Mouse (Mus musculus) monocyte, adult 2 months (primary cell): Measurements from ENCODE around the gene Dok4.
"Not testable (repeated sequence)": the region's sequence is repeated elsewhere in the genome, so short reads cannot be mapped to it uniquely, and the experiment has no call there.

ENCODE experiments used
- DNase-seq, 2 experiments: peaks; one replicate each; pipeline ENCODE4 v3.0.0; 2022; ENCODE audit warnings: low spot score in 2 of 2, low read depth in 1 of 2

Dok4 gene

DNA sequence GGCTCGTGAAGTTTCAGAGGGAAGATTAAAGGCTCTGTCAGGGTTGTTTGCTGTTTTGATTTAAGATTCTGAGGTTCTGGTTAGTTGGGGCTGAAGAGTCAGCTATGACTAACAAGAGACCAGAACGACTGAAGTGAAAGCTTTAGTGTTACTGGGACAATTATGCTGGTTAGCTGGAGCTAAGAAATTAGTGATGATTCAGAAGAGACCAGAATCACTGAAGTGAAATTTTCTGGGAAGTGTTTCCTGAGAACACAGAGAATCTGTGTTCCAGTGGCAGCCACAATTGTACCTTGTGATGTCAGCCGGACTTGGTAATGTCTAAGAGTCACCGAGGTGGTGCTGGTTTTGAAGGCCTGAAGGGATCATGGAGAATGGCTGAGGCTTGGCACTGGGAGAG, 4.6 kb upstream of the Dok4 start:
- DNase-seq: no peak

GRCm38 (mm10) chr8:94876820-94877219, 690 bp upstream of the Dok4 start:
- DNase-seq: no peak

- no peak for DNase-seq
Measured at GRCm38 (mm10) chr8:94875871-94876150, 319 bp downstream of the Dok4 start.

GRCm38 (mm10) chr8:94875096-94875870, 847 bp downstream of the Dok4 start:
- no peak for DNase-seq

- peak in 1 of 2 experiments; percentile 40 for DNase-seq
Measured at GRCm38 (mm10) chr8:94874358-94874757, 1.8 kb downstream of the Dok4 start.

DNA sequence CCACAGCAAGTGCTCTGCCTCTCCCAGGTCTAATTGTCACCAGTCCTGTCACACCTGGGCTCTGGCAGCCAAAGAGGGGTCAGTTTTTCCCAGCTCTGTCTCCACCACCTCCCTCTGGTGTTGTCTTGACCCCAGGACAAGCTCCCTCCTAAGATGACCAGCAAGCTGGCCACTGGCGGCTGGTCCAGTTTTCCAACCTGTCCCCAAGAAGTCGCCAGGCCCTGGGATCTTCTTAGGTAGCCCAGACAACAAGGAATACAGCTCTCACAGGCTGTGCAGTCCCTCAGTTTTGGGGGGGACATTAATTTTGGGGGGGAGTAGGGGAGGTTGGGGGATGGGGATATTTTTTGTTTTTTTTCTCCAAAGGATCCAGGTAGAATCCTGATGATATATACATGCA, 3.6 kb downstream of the Dok4 start:
- no peak for DNase-seq

GRCm38 (mm10) chr8:94872156-94872555, 4.0 kb downstream of the Dok4 start:
- no peak for DNase-seq

GRCm38 (mm10) chr8:94871108-94871894, 4.8 kb downstream of the Dok4 start:
- no peak for DNase-seq

DNA sequence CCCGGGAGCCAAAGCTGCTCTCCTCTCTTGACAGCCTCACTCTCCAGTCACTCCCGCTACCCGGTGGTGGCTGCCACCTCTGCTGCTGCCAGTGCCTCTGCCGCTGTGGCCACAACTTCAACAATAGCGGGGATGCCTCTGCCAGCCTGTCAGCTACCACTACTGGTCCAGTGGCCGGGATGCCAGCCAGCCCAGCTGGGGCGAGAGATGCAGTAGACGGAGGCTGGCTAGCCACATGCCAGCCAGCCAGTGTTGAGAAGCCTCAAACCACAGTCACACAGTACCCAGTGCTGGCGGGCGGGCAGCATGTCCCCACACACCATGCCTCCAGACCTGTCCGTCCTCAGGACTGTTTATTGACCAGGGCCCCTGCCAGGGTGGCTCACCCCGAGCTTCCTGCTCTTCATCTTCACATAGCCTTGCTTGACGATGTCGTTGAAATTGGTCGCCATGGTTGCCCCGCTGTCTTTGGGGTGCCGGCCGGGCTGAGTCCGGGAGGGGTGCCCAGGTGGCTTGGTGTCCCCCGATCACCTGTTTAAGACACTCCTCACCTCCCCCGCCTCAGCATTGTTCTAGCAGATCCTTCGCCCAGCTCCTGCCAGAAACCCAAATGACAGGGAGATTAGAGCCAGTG, 5.5 kb downstream of the Dok4 start:
- no peak for DNase-seq

DNA sequence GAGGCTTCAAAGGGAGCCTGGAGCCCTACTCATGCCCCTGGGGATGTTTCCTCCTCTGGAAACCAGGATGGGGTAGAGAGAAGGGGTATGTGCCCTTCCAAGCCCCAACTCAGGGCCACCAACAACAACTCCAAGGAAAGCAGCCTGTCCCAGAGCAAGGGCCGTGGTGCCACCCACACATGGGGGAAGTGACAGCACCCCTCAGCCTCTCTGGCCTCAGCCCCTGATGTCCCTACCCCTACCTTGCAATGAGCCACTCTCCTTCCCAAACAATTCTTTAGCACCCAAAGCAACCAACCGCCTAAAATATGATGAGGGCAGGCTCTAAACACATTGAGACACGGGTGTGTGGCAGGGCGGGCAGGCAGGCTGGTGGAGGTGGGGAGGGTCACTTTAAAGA, 6.1 kb downstream of the Dok4 start:
- no peak for DNase-seq

DNA sequence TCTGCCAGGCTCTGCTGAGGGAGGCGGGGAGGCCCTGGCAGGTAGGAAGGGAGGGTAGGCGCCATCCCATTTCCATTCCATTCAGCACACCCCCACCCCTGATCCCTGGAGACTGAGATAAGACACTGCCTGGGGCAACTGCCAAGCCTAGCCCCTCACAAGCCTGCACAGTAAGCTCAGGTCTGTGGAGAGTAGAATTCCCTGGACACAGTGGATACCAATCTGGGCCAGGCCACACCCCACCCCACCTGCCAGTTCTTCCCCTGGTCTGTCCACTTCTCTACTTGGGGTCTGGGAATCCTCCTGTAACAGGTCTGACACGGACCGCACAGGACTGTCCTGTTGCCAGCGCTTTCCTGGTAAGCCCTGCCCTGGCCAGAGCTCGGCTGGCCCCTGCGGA, 7.0 kb downstream of the Dok4 start:
- DNase-seq: no peak

DNA sequence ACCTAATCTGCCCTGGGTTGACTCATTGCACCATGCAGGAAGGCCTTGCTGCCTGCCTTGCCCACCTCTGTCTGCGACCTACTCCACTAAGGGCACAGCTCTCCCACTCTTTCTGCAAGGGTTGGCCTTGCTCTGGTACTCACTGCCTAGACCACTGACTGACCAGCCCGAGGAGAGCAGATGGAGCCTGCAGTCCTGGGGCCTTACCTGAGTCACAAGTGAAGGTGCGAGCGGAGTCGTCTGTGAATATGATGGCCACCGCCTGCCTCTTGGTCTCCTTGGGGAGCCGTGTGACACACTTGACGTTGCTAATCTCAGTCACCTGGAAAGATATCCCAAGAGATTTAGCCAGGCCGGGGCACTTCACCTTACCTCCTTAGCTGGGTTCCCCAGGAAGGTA, 9.2 kb downstream of the Dok4 start:
- no peak for DNase-seq

GRCm38 (mm10) chr8:94865292-94865691, 10.8 kb downstream of the Dok4 start:
- DNase-seq: no peak

DNA sequence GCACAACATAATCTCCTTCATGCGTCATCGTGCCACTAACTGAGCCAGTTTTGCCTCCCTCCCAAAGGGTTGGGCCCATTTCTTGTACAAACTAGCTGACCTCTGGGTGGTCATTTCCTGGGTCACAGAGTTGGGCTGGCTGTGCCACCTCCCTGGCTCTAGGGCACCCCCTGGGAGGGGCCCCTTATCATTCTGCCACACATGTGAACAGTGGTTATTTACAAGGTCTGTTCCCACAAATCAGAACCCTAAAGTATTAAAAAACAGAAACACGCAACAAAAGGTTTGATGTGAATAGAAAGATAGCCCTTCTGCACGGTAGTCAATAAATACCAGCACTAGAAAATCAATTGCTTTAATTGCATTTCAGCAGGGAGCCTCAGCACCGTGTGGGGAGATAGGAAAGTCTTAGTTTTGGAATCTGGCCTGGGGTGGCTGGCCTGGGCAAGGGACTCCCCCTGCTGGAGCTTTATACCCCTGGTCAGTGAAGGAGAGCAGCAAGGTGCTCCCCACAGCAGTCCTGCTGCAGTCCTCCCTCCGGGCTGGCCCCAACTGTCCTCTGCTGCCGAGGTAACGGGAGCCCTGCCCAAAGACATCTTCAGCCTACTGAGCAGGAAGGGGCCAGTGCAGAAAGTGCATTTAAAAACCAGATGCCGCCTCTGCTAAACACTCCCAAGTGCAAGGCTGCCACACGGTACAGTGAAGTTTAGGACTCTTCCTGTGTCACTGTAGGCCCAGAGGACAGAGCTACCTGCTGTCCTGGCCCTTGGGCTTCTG, 12.0 kb downstream of the Dok4 start:
- DNase-seq: no peak

GRCm38 (mm10) chr8:94862487-94863220, 13.5 kb downstream of the Dok4 start:
- no peak for DNase-seq

DNA sequence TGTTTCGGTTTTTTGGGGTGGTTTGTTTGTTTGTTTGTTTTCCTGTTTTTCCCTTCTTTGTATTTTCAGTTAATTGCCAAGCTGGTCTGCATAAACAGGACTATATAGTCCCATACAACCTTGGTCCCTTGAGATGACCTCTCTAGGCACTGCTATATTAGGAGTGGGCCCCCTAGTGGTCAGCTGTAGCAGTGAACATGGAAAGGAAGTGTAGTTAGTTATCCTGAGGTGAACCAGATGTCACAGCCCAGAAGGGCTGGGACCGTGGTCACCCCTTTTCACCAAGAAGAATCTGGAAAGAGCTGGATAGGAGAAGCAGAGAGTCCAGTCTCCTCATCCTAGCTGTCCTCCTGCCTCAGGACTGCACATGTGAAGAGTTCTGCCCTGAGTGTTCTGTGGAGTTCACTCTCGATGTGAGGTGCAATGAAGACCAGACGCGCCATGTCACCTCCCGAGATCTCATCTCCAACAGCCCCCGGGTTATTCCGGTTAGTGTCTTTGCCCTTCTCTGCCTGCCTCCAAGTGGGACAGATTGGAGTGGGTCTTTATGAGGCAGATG, 14.7 kb downstream of the Dok4 start:
- DNase-seq: peak in 1 of 2 experiments; percentile 56

DNA sequence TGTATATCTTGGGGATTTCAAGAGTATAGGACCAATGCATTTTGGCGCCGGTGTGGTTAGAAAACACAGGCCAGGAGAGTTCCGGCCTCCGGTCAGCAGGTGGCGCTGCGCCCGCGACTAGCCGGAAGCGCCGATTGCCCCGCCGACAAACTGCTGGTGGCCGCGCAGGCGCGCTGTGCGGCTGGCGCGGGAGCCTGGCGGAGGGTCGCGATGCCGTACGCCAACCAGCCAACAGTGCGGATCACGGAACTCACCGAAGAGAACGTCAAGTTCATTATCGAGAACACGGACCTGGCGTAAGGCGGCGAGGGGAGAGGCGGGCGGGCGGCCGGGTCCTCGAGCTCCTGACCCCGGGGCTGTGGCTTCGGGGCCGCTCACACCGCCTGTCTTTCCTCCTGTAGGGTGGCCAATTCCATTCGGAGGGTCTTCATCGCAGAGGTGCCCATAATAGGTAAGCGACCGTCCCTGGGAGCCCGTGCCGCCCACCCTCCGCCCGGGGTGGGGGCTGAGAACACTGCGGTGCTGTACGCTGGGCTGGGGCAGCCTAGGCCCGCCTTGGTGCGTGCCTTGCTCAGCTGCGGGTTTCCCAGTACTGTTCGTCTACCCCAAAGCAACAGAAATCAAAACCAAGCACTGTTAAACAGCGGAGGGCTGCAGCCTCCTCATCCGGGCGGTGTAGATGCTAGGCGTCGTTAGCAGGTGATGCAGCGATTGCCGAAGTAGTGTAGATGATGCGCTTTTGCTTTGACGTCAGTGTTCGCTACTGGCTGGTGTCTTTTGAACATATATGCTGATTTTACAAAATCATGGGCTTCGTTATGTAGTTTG, 18.6 kb downstream of the Dok4 start, which contains the start of gene Polr2c:
Gene Polr2c (plus strand): TSS at position 105 of the 828 bp plus-strand sequence.
- DNase-seq: peak; percentile 72 to 85

DNA sequence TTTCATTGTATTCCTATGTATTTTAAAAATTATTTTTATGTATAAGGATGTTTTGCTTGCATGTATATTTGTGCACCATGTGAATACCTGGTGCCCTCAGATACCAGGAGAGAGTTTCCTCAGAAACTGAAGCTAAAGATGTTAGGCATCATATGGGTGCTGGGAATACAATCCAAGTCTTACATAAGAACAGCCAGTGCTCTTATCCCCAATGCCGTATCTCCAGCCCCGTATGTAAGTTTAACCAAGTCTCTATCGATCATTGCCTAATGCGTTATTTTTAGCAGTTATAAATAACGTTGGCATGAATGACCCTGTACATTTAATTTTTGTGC, 19.2 kb downstream of the Dok4 start:
- no peak for DNase-seq

- not testable (repeated sequence) for DNase-seq
Measured at GRCm38 (mm10) chr8:94854761-94855160, 21.4 kb downstream of the Dok4 start.

DNA sequence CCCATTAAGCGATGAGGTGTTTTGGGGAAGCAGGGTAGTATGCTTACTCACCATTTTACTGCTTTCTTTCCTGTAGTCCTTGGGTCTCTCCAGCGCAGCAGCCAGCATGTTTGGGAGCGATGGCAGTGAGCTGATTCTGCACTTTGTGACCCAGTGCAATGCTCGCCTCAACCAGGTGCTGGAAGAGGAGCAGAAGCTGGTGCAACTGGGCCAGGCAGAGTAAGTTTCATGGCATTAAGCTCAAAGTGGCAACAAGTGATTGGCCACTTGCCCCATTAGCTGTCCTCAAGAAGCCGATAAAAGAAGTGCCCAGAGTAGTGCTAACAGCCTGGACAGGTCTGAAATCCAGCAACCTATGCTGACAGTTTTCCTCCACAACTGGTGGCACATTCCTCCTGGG, 26.1 kb downstream of the Dok4 start:
- DNase-seq: no peak
